Mouse (Mus musculus) heart, adult 18-20 months (tissue): ENCODE measurements around the gene Zfp69. TPM values are rescaled to one million over a fixed set of nuclear protein-coding genes. Genes with fewer than 3 reads are reported as not detected.
A peak's percentile ranks its signal among the peaks of the same experiment; 100 is the strongest.

Experiments
- DNase-seq, 2 experiments: peaks; one replicate each; pipeline ENCODE4 v3.0.0; 2021 to 2022; ENCODE audit warnings: mixed read lengths in 1 of 2
- total RNA-seq, 2 experiments: library from RNA; stranded (reverse); gene quantifications; 2 replicates each; pipeline ENCODE4 v1.2.3; 2021

The Zfp69 gene
- total RNA-seq, 2 experiments from 2014 or later = 0.75 to 1.1 TPM

DNA sequence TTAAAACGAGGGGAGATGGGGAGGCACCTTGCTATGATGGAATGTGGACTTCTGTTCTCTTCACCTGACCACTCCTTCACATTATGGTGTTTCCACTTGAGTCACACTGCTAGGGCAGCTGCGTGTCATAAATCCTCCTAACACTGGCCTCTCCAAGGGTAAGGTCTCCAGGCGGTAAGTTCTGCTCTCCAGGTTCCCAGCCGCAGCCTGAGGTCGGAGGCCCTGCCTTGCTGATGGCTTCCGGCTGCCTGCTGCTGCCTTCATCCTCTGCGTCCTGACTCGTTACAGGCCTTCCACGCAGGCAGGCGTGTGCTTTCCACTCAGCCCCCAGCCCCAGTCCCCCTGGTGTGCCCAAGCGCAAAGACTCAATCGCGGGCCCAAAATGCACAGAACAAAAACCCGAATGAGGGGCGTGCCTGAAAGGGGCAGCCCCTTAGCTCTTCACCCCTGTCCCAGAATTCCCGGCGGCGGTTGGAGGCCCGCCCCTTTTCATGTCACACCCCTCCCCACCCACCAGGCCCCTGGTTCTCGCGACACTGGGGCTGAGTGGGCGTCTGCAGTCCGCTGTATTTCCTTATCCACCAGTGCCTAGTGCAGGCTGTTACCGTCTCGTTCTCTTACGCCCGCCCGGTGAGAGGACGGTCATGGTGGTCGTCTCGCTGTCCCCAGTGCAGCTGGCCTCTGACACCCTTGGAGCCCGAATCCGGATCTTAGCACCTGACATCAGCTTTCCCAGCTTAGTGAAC is 26.8 kb downstream of the Zfp69 start, which contains the start of gene Exo5:
Gene Exo5, minus strand, starts transcription at position 464 of the 746 bp plus-strand sequence.
- DNase-seq = peak; percentile 90 to 92

DNA sequence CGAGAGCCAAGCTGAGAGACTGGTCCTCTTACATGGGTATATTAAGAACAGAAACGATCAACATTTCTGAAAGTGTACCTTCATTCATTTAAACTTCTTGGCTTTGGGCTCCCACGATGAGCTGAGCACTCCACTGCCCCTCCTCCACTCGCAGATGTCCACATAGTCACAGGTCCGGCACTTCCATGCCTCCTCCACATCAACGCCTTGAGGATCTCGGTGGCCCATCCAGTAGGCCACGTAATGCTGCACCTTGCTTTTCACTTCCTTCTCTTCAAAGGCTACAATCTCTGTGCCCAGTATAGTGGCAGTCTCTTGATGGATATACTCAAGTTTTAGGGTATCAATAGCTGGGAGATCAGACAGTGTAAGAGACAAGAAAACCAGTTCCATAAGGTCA is 30.0 kb downstream of the Zfp69 start:
- DNase-seq = no peak

DNA sequence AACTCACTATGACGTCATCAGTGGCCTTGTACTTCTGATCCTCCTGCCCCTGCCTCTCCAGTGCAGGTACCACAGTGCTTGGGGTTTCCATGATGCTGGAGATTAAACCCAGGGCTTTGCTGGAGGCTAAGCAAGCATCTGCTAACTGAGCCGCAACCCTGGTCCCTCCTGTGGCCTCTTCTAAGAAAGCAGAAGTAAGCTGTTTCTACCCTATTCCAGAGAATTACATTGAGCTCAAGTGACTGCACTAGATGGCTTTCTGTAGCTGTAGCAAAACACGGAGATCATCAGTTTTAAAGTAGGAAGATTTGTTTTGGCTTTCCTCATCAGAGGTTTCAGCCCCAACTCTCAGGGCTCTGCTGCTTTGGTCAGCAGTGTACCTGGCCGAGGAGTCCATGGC is 37.0 kb downstream of the Zfp69 start:
- DNase-seq = no peak

DNA sequence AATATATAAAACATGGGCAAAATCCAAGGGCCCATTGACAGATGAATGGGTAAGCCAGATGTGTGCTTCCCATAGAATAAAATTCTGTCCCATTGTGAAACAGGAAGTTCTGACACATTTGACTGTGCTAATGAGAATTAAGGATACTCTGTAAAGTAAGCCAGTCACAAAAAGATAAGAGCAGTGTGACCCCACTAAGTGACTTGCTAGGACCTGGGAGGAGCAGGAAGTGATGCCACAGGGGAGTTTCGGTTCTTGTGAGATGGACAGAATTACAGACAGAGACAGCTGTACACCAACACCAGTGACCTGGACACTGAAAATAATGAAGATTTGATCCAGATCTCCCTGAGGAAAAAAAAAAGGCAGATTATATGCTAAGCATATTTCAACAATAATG is 37.6 kb downstream of the Zfp69 start:
- no peak for DNase-seq

DNA sequence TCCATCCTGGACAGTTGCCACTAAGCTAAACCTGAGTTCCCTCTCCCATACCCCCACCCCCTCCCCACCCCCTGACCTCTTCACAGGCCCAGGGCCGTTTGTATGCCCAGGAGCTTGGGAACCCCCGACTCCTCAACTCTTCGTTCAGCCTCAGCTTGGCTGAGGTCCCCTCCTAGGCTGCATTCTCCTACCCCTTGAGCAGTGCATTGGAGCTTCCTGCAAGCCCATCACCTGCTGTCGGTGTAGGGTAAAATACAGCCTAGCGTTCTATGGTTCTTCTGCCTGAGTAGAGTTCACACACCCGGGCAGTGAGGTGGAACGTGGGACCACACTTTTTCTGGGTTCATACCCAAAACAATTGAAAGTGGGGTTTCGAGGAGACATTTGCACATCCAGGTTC is 38.1 kb downstream of the Zfp69 start:
- DNase-seq = no peak

DNA sequence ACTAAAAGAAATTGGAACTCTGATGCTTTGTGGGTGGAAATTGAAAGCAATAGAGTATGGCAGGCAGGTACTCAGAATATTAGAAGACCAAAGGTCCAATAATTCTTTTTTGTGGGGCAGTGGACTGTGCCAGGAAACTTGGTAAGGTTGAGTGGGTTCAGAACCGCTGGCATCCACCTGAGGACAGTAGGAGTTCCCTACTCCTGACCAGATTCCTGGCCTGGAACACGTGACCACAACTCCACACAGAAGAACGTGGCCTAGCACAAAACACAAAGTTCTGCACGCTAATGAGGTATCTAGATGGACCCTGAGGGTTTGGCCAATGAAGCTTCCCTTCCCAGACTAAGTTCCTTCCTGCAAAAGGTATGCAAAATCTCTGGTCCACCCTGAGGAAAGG is 38.6 kb downstream of the Zfp69 start:
- DNase-seq = no peak

DNA sequence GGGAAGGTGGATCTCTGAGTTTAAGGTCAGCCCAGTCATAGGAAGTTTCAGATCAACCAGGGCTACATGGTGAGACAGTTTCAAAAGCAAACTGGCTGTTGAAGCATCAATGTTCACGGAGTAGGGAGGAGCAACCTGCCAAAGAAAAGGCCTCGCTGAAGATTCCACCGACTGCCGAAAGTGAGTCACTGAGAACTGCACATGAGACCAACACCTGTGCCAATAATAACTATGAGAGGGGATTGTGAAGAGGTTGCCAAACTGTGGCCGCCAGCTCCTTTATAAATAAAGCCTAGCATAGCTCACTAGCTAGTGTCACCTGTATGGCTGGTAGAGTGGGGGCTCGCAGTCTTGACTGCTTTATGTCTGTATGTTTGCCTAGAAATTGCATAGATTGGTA is 40.4 kb downstream of the Zfp69 start:
- DNase-seq = peak; percentile 22 to 45

DNA sequence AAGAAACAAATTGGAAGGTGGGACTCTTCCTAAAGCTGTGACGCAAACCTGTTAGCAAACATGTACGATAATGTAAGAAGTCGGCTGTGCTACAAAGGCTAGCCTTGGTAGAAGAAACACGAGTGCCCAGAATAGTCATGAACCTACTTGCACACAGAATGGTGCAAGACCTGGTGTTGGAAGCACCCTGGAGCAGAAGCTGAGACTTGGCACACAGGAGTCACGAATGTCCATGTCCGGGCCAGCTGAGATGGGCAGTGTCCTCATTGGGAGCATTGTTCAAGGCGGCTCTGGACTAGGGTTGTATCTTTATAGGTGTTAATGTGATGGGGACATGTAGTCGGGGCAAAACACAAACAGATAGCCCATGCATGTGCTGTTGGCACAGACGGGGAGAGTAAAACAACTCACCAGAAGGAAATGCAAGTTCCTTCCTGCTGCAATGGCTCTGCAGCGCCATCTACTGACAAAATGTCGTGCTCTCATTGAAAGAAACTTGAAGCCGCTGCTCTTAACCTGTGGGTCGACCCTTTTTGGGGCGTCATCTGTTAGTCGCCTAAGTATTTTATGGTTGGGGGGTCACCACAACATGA is 41.8 kb downstream of the Zfp69 start:
- peak; percentile 30 to 74 for DNase-seq

DNA sequence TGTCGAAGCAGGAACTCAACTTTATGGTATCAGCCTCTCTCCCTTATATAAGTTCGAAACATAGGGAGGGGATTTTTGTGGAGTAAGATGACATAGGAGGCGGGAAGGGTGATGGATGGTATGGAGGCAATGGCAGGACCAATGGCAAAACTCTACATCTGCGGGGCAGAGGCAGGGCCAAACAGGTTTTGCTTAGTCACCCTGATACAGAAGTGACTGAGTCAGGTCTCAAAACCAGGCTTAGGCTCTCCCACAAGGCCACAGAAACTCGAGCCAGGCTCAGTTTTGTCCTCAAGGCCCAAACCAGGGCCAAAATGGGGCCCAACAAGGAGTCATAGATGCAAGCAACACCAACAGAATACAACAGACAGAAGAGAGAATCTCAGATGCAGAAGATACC is 45.9 kb downstream of the Zfp69 start:
- no peak for DNase-seq

DNA sequence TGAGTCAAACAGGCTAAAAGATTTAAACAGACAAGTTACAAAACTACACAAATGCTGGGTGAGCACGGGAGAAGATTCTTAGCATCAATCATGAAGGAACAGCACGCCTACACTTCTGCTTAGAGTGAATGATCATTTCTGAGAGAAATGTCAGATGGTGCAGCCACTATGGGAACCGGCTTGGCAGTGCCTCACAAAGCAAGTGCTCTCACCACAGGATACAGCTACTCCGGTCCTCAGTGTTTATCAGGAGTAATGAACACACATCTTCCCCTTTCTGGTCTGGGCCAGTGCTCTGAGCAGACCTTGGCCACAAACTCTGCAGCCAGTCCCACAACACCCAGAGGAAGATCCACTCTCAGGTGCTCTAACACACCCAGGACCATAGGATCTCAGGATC is 47.0 kb downstream of the Zfp69 start:
- DNase-seq = no peak

DNA sequence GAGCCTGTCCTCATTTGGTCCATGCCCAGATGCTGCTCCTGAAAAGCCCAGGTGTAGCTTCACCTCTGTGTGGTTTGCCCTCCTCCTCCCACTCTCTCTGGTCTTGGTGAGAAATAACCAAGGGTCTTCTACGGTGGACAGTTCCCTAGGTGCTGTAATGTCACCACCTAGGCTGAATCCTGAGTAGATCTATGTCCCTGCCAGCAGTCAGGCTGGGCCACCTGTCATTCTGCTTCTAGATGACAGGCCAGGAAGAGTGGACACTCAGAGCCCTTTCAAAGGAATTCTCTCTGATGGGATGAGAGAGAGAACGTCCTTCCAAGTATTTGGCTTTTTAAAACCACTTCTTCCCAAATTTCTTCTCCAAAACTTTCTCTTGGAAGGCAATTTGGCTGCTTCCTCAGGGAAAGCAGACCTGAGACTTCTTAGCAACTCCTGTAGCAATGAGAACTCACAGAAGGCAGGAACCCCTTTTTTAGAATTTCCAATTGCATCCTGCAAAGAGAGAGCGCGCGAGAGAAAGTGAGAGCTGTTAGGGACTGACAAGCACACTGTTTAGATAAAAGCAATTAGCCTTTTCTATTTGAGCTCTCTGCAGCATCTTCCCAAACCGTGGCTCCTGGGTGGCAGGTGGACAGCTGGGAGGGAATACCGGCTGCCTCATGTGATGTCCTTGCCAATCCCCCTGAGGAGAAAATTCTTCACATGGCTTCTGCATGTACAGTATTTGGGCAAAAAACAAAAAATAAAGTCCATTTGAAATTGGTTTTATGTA is 55.5 kb downstream of the Zfp69 start:
- DNase-seq = no peak

DNA sequence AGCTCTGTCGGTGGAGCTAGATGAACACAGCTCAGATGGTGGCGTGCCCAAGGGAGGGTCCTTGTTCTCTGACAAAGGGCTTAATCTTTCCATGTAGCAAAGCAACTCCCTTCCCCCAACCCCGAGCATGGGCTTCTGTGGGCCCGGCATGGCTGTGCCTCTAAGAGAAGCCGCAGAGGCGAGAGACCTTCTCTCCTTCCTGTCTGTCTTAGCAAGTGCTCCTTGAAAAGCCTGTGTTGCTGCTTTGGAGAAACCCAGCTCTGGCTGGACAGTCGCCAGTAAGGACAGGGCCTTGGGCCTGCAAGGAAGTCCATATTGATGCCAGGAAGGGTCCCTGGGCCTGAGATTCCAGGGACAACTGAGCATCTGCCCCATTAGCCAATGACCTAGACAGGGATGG is 56.3 kb downstream of the Zfp69 start:
- DNase-seq = no peak

DNA sequence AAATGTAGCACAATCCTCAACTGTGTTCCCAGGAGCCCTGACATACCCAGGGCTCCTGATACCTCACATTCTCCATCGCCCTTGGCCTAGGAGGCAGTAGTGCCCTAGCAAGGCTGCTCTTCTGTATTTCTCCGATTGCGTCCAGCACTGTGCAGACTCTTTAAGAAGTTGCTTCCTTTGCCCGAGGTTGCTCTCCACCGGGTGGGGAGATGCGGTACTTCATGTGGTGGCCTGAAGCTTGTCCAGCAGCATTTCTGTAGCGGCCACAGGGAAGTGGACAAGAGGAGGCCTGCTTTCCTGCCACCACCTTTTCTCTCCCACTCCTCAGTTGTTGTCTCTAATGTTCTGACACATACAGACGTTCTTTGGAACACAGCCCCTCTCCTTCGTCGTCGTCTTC is 56.9 kb downstream of the Zfp69 start:
- no peak for DNase-seq

DNA sequence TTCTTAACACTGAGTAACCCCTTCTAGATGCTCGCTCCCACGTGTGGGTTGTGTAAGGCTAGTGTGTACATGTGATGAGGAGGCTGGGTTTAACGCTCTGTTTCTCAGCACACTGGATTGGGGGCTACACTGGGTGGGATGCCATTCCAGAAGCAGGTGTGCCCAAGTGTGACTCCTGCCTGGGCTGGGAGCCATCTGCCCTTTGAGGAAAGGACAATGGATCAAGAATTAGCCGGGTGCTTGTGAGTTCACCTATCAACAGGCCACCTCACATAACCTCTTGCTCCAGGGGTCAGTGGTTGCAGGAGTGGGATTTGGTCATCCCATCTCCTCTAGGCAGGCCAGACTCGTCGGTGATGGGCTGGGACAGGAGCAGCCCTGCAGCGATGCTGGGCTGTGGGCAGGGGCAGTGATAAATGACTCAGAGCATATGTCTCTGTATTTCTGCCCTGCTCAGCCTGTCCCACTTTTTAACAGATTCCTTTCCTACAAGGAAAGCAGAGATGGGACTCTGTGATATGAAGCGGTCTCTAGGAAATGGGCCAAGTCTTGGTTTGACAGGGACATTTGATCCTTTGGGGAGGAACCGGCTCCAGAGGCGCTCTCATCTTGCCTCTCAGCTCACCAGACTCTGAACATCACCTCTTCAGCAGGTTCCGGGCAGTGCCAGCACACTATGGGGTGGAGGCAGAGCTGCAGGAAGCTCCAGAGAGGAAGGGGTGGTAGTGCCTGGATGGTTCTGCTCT is 57.7 kb downstream of the Zfp69 start:
- DNase-seq = no peak

DNA sequence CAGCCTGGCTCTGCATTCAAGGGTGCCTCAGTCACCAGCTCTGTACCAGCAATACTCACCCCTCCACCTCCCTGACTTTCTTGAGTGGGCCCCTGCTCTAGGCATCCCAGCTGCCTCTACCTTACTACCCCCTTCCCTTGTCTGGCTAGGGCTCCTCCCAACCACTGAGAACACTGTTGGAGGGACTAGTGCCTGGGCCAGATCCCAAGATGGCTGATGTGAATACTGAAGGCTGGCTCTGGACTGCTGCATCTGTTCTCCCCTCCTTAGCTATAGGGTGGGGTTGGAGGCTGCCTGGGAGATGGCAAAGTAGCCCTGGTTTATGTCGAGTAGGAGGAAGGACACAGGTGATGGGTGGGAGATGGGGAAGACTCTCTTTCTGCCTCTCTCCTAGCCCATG is 59.0 kb downstream of the Zfp69 start:
- no peak for DNase-seq

DNA sequence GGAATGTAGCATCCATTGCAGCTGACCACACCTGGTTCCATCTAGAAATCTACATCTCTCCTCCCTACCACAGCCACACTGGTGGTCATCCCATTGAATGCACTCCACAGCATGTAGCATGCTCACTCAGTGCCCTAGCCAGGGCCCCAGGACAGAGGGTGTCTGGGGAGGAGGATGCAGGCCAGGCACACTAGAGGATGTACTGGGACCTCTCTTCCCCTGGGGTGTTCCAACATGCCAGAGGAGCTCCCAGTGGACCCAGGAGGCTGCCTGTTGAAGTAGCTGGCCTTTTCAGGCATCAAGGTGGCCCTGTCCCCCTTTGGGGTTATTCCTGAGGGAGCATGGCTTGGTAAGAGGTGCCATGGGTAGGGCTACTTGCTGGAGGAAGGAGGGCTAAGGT is 59.5 kb downstream of the Zfp69 start:
- DNase-seq = no peak

DNA sequence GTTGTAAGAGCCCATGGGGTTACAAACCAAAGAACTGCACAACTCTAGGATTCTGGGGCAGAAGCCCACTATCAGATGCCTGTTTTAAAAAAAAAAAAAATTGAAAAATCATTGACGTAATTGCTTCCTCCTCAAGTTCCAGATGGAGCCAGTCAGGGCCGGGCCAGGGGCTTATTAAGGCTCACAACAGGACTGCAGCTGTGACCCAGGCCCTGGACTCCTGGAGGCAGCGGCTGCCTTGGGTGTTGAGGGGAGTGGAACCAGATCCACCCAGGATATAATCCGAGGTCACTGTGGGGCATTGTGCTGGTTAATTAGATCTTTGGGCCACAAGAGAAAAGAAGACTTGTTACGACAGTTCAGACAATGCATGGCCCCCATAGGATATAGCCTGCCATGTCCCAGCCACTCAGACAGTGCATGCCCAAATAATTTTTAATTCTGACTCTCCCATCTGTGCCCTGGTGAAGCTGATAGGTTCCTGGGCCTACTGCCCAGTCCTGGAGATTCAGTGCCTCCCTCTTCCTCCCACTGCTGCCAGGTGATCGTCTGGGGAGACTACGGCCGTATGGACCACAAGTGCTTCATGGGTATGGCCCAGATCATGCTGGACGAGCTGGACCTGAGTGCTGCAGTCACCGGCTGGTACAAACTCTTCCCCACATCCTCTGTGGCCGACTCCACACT is 60.6 kb downstream of the Zfp69 start:
- no peak for DNase-seq

DNA sequence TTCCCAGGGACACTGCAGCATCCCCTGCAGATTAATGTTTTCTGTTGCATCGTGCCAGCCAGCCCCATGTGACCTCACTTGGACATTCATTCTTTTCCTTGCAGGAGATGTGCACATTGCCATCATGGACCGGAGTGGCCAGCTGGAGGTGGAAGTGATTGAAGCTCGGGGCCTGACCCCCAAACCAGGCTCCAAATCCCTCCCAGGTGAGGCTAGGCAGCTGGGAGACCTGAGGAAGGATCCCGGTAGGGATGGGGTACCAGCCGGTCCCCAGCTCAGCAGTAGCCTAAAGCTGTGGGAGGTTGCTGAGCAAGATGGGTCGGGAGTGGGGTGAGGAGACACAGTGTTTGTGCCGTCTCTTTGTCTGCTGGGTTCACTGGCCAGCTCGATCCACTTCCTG is 62.6 kb downstream of the Zfp69 start:
- DNase-seq = no peak

DNA sequence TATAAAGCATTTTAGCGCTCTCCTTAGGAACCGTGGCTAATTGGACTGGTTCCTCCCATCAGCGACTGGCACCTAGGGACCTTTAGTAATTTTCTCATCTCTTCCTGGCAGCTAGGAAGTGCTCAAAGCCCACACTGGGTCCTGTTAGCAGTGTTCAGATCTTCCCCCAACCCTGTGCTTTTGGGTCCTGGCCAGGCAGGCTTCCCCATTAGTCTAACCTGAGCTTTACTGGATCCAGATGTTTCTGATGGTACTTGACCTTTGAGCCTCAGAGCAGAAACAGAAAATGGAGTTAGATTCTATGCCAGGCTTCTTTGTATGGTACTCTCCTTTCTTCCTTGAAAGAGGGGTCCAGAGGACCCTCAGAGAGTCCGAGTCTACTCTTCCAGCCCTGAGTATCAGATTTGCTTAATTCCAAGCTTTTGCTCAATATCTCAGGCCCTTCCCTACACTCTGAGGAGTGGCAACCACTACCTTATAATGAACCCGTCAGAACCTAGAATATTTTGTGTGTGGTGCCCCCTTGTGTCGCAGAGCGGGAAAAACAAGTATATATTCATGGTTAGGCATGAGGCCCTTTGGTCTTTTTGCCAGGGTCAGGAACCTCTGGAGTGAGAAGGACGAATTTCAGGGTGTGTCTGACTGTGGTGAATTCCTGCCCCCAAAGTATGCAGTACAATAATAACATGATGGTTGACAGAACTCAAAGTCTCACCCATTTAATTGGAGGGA is 64.0 kb downstream of the Zfp69 start:
- DNase-seq = peak; percentile 14 to 66

DNA sequence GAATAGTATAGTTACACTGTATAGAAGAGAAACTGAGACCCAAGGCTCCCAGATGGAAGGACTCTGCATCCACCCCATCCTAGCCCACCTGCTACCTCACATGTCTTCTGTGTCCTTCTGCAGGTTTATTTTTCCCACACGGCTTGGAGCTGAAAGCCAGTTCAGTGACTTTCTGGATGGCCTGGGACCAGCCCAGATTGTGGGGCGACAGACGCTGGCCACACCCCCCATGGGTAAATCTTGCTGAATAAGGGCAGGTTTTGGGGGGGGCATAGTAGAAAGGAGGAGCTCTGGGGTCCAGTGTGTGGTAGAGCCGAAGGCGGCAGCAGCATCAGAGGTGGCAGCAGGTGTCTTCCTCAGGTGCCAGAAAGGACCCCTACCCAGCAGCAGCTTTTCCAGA is 64.7 kb downstream of the Zfp69 start:
- no peak for DNase-seq

DNA sequence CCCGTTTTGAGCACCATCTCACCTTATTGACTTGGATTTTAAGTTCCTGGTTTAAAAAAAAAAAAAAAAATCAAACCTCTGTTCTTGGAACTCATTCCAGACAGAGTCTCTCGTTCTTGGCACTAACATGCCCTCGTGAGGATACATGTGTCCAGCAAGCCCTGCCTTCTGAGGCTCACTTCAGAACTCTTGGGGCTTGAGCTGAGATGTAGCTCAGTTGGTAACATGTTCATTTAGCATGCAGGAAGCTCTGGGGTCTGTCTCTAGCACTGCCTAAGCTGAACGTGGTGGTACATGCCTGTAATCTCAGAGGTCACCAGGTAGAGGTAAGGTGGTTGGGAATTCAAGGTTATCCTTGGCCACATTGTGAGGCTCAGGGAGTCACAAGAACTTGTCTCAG is 65.4 kb downstream of the Zfp69 start:
- no peak for DNase-seq
